Mouse (Mus musculus) stomach, embryonic 16.5 days (tissue): ENCODE measurements around the gene Gm10681. TPM values are rescaled to one million over a fixed set of nuclear protein-coding genes. Genes with fewer than 3 reads are reported as not detected.
"Not testable (repeated sequence)": the region's sequence is repeated elsewhere in the genome, so short reads cannot be mapped to it uniquely, and the experiment has no call there.

Experiments
- ATAC-seq: fragments of 200-750 bp; cut with Nextera tagmentation; 2 replicates; pipeline ENCODE4 v1.8.0; 2017; ENCODE audit warnings: moderate number of reproducible peaks, moderate TSS enrichment; ENCODE audit not compliant: insufficient read depth, low FRiP score
- H3K27ac ChIP-seq: fragments of 300-500 bp; sonication (generic); 2 replicates; pipeline ENCODE4 v1.5.1; 2014; ENCODE audit warnings: low read length
- H3K27me3 ChIP-seq: fragments of 300-500 bp; sonication (generic); 2 replicates; pipeline ENCODE4 v1.6.1; 2014; ENCODE audit warnings: low read length, control low read depth, mixed read lengths; ENCODE audit not compliant: control insufficient read depth, insufficient read depth
- H3K36me3 ChIP-seq: fragments of 300-500 bp; sonication (generic); 2 replicates; pipeline ENCODE4 v1.6.1; 2014; ENCODE audit warnings: low read length; ENCODE audit not compliant: control insufficient read depth, insufficient read depth
- H3K4me1 ChIP-seq: fragments of 300-500 bp; sonication (generic); 2 replicates; pipeline ENCODE4 v1.6.1; 2014; ENCODE audit warnings: low read length, control low read depth, mixed read lengths; ENCODE audit not compliant: control insufficient read depth, insufficient read depth
- H3K4me2 ChIP-seq: fragments of 300-500 bp; sonication (generic); 2 replicates; pipeline ENCODE4 v1.6.1; 2014; ENCODE audit warnings: low read depth, low read length, mixed read lengths
- H3K4me3 ChIP-seq: fragments of 300-500 bp; sonication (generic); replicated peaks from 2 replicates; pipeline ENCODE4 v1.5.1; 2014; ENCODE audit warnings: mild to moderate bottlenecking, low read length
- H3K9ac ChIP-seq: fragments of 300-500 bp; sonication (generic); 2 replicates; pipeline ENCODE4 v1.6.1; 2014; ENCODE audit warnings: low read length
- H3K9me3 ChIP-seq: fragments of 300-500 bp; sonication (generic); replicated peaks from 2 replicates; pipeline ENCODE4 v1.6.1; 2016; ENCODE audit warnings: low read length, control low read depth; ENCODE audit not compliant: control insufficient read depth
- whole genome bisulfite sequencing: fragments of 180-500 bp; shearing (Covaris S2); extraction: QIAGEN DNeasy Blood & Tissue Kit; methylation state at CpG from one replicate; pipeline ENCODE4 v1.1.7; 2014; 5-methylcytosine and 5-hydroxymethylcytosine counted together
- polyA plus RNA-seq: library from polyadenylated mRNA; unstranded; fragments of >200 nt; fragmentation: Nextera tagmentation; extraction: Ambion mirVana; gene quantifications from 2 replicates; pipeline ENCODE4 v1.2.1, GENCODE M21; 2015

The Gm10681 gene
- polyA plus RNA-seq, 1 experiment from 2014 or later = not detected

- H3K4me1 ChIP-seq, H3K27me3 ChIP-seq, H3K9ac ChIP-seq, H3K9me3 ChIP-seq, H3K36me3 ChIP-seq, H3K4me3 ChIP-seq, ATAC-seq, H3K4me2 ChIP-seq, H3K27ac ChIP-seq: not testable (repeated sequence)
Measured at GRCm38 (mm10) chr3:98582622-98583021, 6.0 kb downstream of the Gm10681 start.

GRCm38 (mm10) chr3:98582202-98582601 lies 6.4 kb downstream of the Gm10681 start:
- ATAC-seq, H3K27me3 ChIP-seq, H3K4me1 ChIP-seq, H3K9ac ChIP-seq, H3K9me3 ChIP-seq, H3K27ac ChIP-seq, H3K4me3 ChIP-seq, H3K36me3 ChIP-seq, H3K4me2 ChIP-seq: not testable (repeated sequence)
- whole genome bisulfite sequencing = no CpG with 5 or more reads among the region's 1 CpGs

- not testable (repeated sequence) for H3K27ac ChIP-seq, H3K36me3 ChIP-seq, H3K4me3 ChIP-seq, H3K4me1 ChIP-seq, H3K9ac ChIP-seq, H3K27me3 ChIP-seq, H3K4me2 ChIP-seq, H3K9me3 ChIP-seq, ATAC-seq
- WGBS = no CpG with 5 or more reads among the region's 1 CpGs
Measured at GRCm38 (mm10) chr3:98581024-98581423, 7.6 kb downstream of the Gm10681 start.

- 81% methylated on average over 2 of the region's 2 CpGs for WGBS
Measured at GRCm38 (mm10) chr3:98567717-98568116, 20.9 kb downstream of the Gm10681 start.

GRCm38 (mm10) chr3:98564894-98565293 lies 23.7 kb downstream of the Gm10681 start:
- H3K27me3 ChIP-seq, H3K9ac ChIP-seq, H3K4me2 ChIP-seq, H3K36me3 ChIP-seq, H3K9me3 ChIP-seq, H3K4me1 ChIP-seq, H3K4me3 ChIP-seq, ATAC-seq, H3K27ac ChIP-seq: not testable (repeated sequence)
- no CpG with 5 or more reads among the region's 3 CpGs for WGBS

More at GRCm38 (mm10) chr3:98567717-98568116, 20.9 kb downstream of the Gm10681 start:
- not testable (repeated sequence) for H3K9ac ChIP-seq, H3K27me3 ChIP-seq, H3K36me3 ChIP-seq, ATAC-seq, H3K9me3 ChIP-seq, H3K4me2 ChIP-seq, H3K27ac ChIP-seq, H3K4me3 ChIP-seq, H3K4me1 ChIP-seq

- H3K9me3 ChIP-seq, H3K9ac ChIP-seq, ATAC-seq, H3K4me3 ChIP-seq, H3K4me2 ChIP-seq, H3K27ac ChIP-seq, H3K27me3 ChIP-seq, H3K4me1 ChIP-seq, H3K36me3 ChIP-seq: not testable (repeated sequence)
- WGBS = no CpG with 5 or more reads among the region's 2 CpGs
Measured at GRCm38 (mm10) chr3:98563831-98564230, 24.8 kb downstream of the Gm10681 start.

GRCm38 (mm10) chr3:98560711-98561110 lies 27.9 kb downstream of the Gm10681 start:
- not testable (repeated sequence) for H3K27me3 ChIP-seq, H3K9me3 ChIP-seq, H3K27ac ChIP-seq, H3K9ac ChIP-seq, H3K4me3 ChIP-seq, H3K36me3 ChIP-seq, H3K4me2 ChIP-seq, ATAC-seq, H3K4me1 ChIP-seq
- WGBS = no CpG with 5 or more reads among the region's 5 CpGs

- H3K4me1 ChIP-seq, H3K9ac ChIP-seq, H3K4me2 ChIP-seq, H3K27ac ChIP-seq, H3K27me3 ChIP-seq, ATAC-seq, H3K4me3 ChIP-seq, H3K9me3 ChIP-seq, H3K36me3 ChIP-seq: not testable (repeated sequence)
- no CpG with 5 or more reads among the region's 1 CpGs for WGBS
Measured at GRCm38 (mm10) chr3:98550832-98551231, 37.8 kb downstream of the Gm10681 start.

GRCm38 (mm10) chr3:98550215-98550614 lies 38.4 kb downstream of the Gm10681 start:
- not testable (repeated sequence) for H3K27me3 ChIP-seq, H3K9me3 ChIP-seq, H3K4me3 ChIP-seq, H3K27ac ChIP-seq, H3K36me3 ChIP-seq, ATAC-seq, H3K4me1 ChIP-seq, H3K4me2 ChIP-seq, H3K9ac ChIP-seq
- no CpG with 5 or more reads among the region's 2 CpGs for WGBS

- WGBS = 67% methylated on average over 1 of the region's 1 CpGs
- not testable (repeated sequence) for H3K36me3 ChIP-seq, ATAC-seq
Measured at GRCm38 (mm10) chr3:98548495-98548894, 40.1 kb downstream of the Gm10681 start.

More at GRCm38 (mm10) chr3:98548495-98548894, 40.1 kb downstream of the Gm10681 start:
- not testable (repeated sequence) for H3K9ac ChIP-seq, H3K4me2 ChIP-seq, H3K4me1 ChIP-seq, H3K27me3 ChIP-seq, H3K9me3 ChIP-seq, H3K27ac ChIP-seq, H3K4me3 ChIP-seq
